Mouse (Mus musculus): ENCODE measurements around the gene Arhgef7.

Gene Arhgef7

DNA sequence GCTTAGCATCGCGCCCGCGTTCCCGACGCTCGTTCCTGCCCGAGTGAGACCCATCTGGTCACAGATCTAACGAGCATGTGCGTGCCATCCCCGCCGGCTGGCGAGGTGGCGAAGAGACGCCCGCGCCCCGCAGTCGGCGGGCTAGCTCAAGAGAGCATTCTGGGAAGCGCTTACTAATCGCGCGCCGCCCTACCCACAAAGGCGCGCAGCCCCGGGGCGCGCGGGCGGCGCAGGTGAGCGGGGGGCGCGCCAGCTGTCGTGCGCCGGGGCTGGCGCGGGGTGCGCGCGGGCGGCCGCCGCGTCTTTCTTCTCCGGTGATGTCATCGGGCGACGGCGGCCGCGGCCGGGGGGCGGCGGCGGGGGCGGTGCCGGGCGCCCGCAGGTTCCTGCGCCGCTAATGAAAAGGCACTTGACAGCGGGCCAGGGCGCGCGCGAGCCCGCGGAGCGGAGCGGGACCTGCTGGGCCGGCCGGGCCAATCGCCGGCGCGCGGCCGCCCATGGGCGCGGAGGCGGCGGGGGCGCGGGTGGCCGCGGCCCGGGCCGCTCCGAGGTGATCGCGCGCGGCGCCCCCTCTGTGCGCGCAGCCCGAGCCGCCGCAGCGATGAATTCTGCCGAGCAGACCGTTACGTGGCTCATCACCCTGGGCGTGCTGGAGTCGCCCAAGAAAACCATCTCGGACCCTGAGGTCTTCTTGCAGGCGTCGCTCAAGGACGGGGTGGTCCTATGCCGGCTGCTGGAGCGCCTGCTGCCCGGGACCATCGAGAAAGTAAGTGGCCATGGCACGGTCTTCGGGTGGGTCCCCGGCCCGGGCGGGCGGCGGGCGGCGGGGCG lies at the start of gene Arhgef7:
Arhgef7 (plus strand) TSS at position 71 of the 831 bp plus-strand sequence.
- DNase-seq (ENCODE audit: low spot score), result peak; percentile 73

GRCm38 (mm10) chr8:11684558-11684957 lies 43.0 kb upstream of the Arhgef7 start:
- no peak for DNase-seq (ENCODE audit: low spot score)

- no peak for DNase-seq (ENCODE audit: low spot score)
Measured at GRCm38 (mm10) chr8:11687251-11687650, 40.3 kb upstream of the Arhgef7 start.

GRCm38 (mm10) chr8:11689945-11690344 lies 37.6 kb upstream of the Arhgef7 start:
- no peak for DNase-seq (ENCODE audit: low spot score)

DNA sequence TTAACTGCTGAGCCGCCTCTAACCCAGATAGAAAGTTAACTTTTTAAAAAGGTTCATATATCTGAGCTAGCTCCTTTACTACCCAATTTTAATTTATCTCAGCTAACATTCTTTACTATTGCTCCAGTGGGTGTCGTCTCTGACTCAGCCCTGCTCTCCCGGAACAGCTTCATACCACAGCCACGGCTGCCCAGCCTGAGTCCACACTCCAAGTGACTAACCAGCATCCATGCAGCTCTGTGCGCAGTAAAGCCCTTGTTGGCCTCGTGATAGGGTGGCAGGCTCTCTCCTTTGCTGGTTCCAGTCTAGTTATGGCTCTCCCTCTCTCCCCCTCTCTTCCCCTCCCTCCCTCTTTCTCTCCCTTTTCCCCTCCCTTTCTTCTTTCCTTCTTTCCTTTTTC lies 36.2 kb upstream of the Arhgef7 start:
- no peak for DNase-seq (ENCODE audit: low spot score)

- DNase-seq (ENCODE audit: low spot score), result no peak
Measured at GRCm38 (mm10) chr8:11691761-11692160, 35.8 kb upstream of the Arhgef7 start.

DNA sequence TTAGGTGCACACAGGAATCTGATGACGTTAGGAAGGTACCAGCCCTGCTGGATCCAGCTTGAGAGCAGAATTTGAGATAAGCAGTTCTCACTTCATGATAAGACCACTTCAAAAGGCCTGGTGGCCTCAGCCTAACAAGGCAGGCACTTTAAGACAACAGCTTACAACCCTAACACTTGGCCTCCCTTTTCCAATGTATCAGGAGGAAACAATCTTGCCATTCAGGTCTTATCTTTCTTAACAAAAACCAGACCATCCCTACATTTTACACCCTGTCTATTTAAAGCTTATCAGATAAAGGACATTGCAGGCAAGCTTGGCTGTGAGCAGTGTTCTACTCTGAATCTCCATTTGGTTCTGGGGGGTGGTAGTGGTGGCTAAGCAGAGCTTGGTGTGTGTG lies 35.1 kb upstream of the Arhgef7 start:
- DNase-seq (ENCODE audit: low spot score), result no peak

GRCm38 (mm10) chr8:11693972-11694371 lies 33.5 kb upstream of the Arhgef7 start:
- no peak for DNase-seq (ENCODE audit: low spot score)

- DNase-seq (ENCODE audit: low spot score), result no peak
Measured at GRCm38 (mm10) chr8:11696176-11696575, 31.3 kb upstream of the Arhgef7 start.

DNA sequence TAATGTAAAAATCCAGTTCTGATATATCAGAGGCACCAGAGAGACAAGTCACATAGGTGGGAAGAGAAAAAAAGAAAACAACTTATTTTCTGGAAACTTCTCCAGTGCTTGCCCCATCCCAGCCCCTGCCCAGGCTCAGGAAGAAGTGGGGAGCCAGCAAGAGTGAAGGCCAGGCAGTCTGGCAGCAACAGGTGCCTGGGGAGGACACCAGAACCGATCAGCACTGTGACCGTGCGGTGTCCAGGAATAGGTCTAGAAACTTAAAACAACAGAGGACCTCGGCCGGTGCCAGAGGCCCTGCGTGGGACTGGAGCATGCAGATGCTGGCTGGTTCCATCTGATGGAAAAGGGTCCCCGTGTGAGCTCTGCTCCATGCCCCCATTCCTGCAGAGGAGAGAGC lies 30.1 kb upstream of the Arhgef7 start:
- no peak for DNase-seq (ENCODE audit: low spot score)

DNA sequence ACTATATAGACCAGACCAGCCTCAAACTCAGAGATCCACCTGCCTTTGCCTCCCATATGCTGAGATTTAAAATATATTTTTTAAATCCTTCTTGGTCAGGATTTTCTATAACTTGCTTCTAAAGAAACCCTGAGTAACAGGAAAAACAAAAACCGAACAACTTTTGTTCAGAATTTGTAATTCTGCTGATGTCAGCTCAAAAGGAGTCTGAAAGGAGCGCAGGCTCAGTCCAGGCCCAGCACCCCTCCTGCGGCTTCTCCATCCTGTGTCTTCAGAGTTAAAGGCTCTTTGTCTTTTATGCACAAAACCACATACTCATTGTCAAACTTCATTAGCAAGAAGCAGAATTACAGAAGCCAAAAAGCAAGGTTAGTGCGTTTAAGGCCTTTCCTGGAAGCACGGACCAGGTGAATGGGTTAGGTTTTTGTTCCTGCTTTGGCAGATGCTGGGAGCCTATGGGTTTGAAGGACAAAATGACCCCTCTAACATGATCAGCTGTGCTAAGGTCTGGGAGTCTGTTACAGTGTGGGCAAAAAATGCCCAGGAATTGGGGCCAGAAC lies 28.0 kb upstream of the Arhgef7 start:
- DNase-seq (ENCODE audit: low spot score), result no peak

- DNase-seq (ENCODE audit: low spot score), result peak; percentile 86
Measured at GRCm38 (mm10) chr8:11700060-11701032, 27.2 kb upstream of the Arhgef7 start.

GRCm38 (mm10) chr8:11701033-11701362 lies 26.5 kb upstream of the Arhgef7 start, which contains the start of gene 1700016D06Rik:
TSS of gene 1700016D06Rik (minus strand) at chr8:11701063.
- no peak for DNase-seq (ENCODE audit: low spot score)

DNA sequence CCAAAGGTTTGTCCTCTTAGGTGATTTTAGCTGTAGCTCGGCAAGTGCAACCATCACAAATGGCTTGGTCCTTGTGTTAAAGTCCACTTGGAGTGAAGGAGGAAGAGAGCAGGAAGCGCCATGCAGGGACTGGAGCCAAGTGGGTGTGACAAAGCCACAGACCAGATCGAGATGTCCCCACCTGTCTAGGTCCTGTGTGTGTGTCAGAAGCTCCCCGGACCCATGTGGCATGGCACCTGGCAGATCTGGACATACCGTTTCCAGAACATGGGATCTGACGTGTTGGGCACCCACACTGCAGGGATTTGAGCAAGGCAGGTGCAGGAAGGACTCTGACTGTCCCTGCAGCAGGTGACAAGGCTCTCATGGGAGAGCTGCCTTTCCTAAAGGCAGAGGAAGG lies 26.1 kb upstream of the Arhgef7 start:
- no peak for DNase-seq (ENCODE audit: low spot score)

DNA sequence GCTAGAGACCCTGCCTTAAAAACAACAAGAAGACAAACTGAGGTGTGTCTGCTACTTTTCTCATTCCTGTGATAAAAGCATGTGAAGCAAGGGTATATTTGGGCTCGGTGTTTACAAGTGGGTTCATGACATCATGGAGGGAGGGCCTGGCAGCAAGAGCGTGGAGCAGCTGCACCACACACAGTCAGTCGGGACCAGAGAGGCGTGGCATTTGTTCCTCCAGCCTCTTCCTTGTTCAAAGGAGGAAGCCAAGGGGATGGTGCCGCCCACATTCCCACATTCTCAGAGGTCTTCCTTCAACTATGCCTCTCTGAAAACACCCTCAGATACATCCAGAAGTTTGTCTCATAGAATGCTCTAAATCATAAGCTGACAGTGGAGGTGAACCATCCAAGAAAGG lies 23.7 kb upstream of the Arhgef7 start:
- DNase-seq (ENCODE audit: low spot score), result no peak

DNA sequence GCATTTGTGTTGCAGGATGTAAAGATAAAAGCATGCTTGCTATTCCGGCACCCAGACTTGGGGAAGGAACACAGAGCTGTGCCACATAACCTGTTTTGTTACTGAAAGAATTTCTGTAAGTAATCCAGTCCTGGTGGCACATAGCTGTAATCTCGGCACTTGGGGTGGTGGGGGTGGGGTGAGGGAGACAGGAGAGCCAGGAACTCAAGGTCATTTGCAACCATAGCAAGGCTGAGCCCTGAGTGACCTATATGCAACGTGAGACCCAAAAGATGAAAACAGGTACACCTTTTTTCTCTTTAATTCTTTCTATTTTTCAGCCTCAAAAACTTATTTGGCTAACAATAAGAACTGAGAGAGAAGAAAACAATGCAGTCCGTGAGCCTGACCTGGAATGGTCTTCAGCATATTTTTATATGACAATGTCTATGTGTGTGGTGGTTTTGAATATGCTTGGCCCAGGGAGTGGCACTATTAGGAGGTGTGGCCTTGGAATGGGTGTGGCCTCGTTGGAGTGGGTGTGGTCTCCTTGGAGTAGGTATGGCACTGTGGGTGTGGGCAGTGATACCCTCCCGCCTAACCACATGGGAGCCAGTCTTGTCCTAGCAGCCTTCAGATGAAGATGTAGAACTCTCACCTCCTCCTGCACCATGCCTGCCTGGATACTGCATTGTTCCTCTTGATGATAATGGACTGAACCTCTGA lies 22.7 kb upstream of the Arhgef7 start:
- no peak for DNase-seq (ENCODE audit: low spot score)

DNA sequence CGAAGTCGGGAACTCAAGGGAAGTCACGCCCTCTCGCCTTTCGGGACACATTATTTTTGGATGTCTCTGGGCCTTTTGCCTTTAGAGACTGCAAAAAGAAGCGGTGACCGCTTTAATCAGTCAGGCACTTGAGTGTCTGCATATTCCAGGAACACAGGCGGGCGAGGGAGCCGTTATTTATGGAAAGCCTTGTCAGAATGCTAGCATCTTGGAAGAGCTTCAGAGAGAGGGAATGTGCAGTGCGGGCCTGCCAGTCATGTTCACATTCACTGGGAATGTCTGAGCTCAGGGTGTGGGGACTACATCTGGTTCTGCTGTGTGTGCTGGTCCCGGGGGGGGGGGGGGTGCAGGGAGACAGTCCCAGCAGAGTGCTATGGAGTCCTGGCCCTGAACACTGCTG lies 21.7 kb upstream of the Arhgef7 start:
- no peak for DNase-seq (ENCODE audit: low spot score)

DNA sequence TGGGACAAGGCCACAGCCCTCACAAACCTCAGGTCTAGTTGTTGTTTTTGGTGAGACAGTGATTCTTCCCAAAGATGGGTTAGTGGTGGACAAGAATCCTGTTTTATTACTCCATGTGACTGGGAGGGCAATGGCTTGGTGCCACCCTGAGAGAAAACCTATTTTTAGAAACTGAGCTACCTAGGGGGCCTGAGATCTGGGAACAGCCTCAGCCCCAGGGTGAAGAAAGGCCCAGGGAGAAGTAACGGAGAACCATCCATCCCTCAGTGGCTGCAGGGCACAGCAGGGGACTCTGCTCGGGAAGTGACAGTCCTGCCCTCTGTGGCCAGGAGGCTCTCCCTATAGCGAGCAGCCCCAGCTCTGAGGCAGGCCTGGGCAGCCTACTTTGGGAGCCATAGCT lies 19.8 kb upstream of the Arhgef7 start:
- DNase-seq (ENCODE audit: low spot score), result no peak

DNA sequence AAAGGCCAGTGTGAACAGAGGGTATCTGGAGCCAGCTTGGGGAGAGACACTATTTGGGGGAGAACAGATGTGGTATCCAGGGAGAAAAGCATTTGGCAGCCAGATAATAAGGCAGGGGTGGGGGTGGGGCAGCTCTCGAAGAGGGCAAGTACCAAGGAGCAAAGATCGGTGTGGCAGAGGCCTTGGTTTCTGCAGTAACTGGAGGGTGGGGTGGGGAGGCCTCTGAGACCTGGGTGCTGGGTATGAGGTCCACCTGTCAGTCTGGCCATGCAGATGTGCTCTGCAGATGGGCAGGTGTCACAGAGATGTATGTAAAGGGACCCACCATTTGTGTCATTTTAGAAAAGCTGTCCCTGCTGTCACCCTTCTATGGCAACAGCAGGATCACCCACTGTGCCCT lies 18.7 kb upstream of the Arhgef7 start:
- no peak for DNase-seq (ENCODE audit: low spot score)

- no peak for DNase-seq (ENCODE audit: low spot score)
Measured at GRCm38 (mm10) chr8:11709542-11709941, 18.0 kb upstream of the Arhgef7 start.

- DNase-seq (ENCODE audit: low spot score), result no peak
Measured at GRCm38 (mm10) chr8:11710415-11710814, 17.1 kb upstream of the Arhgef7 start.

DNA sequence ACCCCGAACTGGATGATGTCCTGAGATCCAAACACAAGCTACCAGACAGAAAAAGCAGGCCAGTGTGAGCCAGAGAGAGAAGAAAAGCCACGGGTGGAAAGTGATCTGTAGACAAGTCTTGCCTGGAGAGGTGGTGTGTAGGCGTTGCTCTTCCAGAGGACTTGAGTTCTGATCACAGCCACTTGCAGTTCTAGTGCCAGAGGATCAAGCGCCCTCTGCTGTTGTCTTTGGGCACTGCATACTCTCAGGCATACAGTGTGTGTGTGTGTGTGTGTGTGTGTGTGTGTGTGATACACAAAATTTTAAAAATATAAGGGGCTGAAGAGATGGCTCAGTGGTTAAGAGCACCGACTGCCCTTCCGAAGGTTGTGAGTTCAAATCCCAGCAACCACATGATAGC lies 15.3 kb upstream of the Arhgef7 start:
- no peak for DNase-seq (ENCODE audit: low spot score)
